Mouse (Mus musculus): Measurements from ENCODE around the gene Taf1b.
"Not testable (repeated sequence)": the region's sequence is repeated elsewhere in the genome, so short reads cannot be mapped to it uniquely, and the experiment has no call there.

DNA sequence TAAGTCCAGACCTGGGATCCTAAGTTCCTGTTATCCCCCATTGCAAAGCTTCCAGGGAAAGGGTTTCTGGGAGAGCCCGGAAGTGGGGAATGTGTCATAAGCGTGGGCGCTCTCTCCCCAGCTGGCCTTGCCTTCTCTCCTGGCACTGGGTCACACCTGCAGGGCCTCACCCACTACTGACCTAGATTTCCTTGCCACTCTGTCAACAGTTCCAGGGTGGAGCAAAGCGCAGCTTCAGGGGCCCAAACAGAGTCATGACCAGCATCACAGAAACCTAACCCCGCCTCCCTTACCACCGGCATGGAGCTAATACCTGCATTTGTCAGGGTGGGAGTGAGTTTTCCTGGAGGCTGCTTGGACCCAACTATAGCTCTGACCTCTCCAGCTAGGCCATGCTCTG is 34.7 kb upstream of the Taf1b start:
- not testable (repeated sequence) for TF ChIP-seq HCFC1 (IDR thresholded peaks at IDR 0.05; ENCODE audit: borderline replicate concordance, insufficient read depth, low read length); ZNF384 (IDR thresholded peaks at IDR 0.05; ENCODE audit: low read depth, low read length)

Measured in ES-E14 (cell line).